Mouse (Mus musculus) liver, postnatal 0 days (tissue): ENCODE data around the gene Stat5b. TPM values are rescaled to one million over a fixed set of nuclear protein-coding genes. Genes with fewer than 3 reads are reported as not detected.
A peak's percentile ranks its signal among the peaks of the same experiment; 100 is the strongest.

Experiments used
- ATAC-seq: fragments of 200-750 bp; cut with Nextera tagmentation; 2 replicates; pipeline ENCODE4 v1.8.0; 2017; ENCODE audit warnings: mild to moderate bottlenecking, moderate library complexity
- DNase-seq: peaks from one replicate; pipeline ENCODE4 v3.0.0-alpha.2; 2016
- H3K27ac ChIP-seq: fragments of 300-500 bp; sonication (generic); 2 replicates; pipeline ENCODE4 v1.5.1; 2014; ENCODE audit warnings: antibody characterized with exemption, moderate library complexity, mild to moderate bottlenecking, low read depth
- H3K27me3 ChIP-seq: fragments of 300-500 bp; sonication (generic); 2 replicates; pipeline ENCODE4 v1.6.1; 2014; ENCODE audit warnings: low read length, control low read depth, mixed read lengths; ENCODE audit not compliant: insufficient read depth
- H3K36me3 ChIP-seq: fragments of 300-500 bp; sonication (generic); replicated peaks from 2 replicates; pipeline ENCODE4 v1.6.1; 2014; ENCODE audit warnings: mild to moderate bottlenecking, control low read depth, low read length, moderate library complexity, mixed read lengths; ENCODE audit not compliant: insufficient read depth
- H3K4me1 ChIP-seq: fragments of 300-500 bp; sonication (generic); 2 replicates; pipeline ENCODE4 v1.6.1; 2014; ENCODE audit warnings: antibody characterized with exemption, mild to moderate bottlenecking, control low read depth; ENCODE audit not compliant: insufficient read depth
- H3K4me2 ChIP-seq: fragments of 300-500 bp; sonication (generic); 2 replicates; pipeline ENCODE4 v1.6.1; 2014; ENCODE audit warnings: low read depth, mild to moderate bottlenecking, low read length, moderate library complexity, mixed read lengths
- H3K4me3 ChIP-seq: fragments of 300-500 bp; sonication (generic); 2 replicates; pipeline ENCODE4 v1.5.1; 2014; ENCODE audit warnings: low read depth, low read length
- H3K9ac ChIP-seq: fragments of 300-500 bp; sonication (generic); replicated peaks from 2 replicates; pipeline ENCODE4 v1.6.1; 2014; ENCODE audit warnings: mild to moderate bottlenecking, moderate library complexity
- H3K9me3 ChIP-seq: fragments of 300-500 bp; sonication (generic); 2 replicates; pipeline ENCODE4 v1.6.1; 2016; ENCODE audit warnings: mild to moderate bottlenecking, control low read depth, low read length, mixed read lengths
- CTCF ChIP-seq: sonication (generic); IDR thresholded peaks from 2 replicates; pipeline ENCODE4 v1.5.1; 2016; ENCODE audit warnings: antibody characterized with exemption, low read depth
- EP300 ChIP-seq: IDR thresholded peaks from 2 replicates; pipeline ENCODE4 v1.6.1; 2016; ENCODE audit warnings: antibody characterized with exemption, low read depth, mild to moderate bottlenecking
- WGBS: fragments of 180-500 bp; shearing (Covaris S2); extraction: QIAGEN DNeasy Blood & Tissue Kit; methylation state at CpG from one replicate; pipeline ENCODE4 v1.1.7; 2014; ENCODE audit not compliant: insufficient replicate concordance; 5-methylcytosine and 5-hydroxymethylcytosine counted together
- polyA plus RNA-seq: library from polyadenylated mRNA; unstranded; fragments of >200 nt; fragmentation: Nextera tagmentation; extraction: Ambion mirVana; gene quantifications from 2 replicates; pipeline ENCODE4 v1.2.1, GENCODE M21; 2015

Gene Stat5b
- polyA plus RNA-seq, 1 experiment from 2014 or later, result 15.4 TPM

DNA sequence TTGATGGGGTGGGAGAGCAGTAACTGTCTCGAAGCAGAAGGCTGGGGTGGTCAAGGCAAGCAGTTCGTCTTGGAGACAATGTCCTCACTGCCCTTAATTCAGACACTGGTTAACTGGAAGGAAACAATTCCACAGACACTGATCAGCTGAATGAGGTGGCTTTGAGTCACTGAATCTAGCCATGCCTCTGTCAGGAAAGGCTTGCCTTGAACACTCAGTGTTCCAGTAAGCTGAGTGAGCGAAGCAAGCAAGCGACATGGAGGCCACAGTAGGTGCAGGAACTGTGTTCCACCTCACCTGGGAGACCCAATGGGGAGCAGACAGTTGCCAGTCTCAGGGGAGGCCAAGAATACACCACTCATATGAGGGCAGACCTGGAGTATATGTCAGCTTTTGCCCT lies 36.7 kb upstream of the Stat5b start:
- ATAC-seq, result no peak
- no peak for DNase-seq
- Histone ChIP-seq H3K36me3 (peaks cover 54% of the 10 kb centered on the region), H3K4me2 (no peak overlapping the region), H3K9me3 (no peaks in the 10 kb centered on the region), H3K27ac (peak overlapping the region; percentile 72), H3K4me1 (peaks cover 29% of the 10 kb centered on the region), H3K4me3 (no peak overlapping the region), H3K9ac (no peak overlapping the region; the same call in 1 of the 2 replicates), H3K27me3 (no peaks in the 10 kb centered on the region)
- WGBS, result 81% methylated on average over 4 of the region's 4 CpGs
- no peak for TF ChIP-seq EP300
- no peak for TF ChIP-seq CTCF

DNA sequence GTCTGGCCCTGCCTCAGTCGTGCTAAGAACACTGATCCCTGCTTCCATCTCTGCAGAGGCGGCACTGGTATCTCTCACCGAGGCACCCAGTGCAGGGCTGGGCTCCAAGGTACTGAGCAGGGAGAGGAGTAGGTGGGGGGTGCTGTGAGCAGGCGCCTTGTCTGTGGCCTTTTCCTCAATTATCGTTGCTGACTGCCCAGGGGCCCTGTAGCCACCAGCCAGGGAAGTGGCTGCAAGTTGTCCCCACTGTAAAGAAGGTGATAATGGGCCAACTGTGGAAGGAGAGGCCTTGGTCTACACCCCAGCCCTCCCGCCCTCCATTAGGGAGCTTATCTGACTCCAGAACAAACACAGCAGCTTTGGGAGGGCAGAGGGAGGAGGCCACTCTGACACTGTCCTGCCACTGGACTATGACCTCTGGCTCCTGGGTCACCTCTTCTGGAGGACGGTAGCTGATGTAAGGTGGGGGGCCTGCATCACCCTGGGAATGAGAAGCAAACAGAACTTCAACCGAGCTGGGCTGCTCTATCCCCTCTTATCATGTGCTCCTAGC lies 35.7 kb upstream of the Stat5b start:
- Histone ChIP-seq H3K4me3 (no peak overlapping the region), H3K4me2 (no peak overlapping the region), H3K36me3 (peaks cover 50% of the 10 kb centered on the region), H3K27ac (peak overlapping the region; percentile 72), H3K27me3 (no peaks in the 10 kb centered on the region), H3K4me1 (peaks cover 26% of the 10 kb centered on the region), H3K9ac (0 out of 2 replicates have a peak overlapping the region, but pooled peaks have one; percentile 6), H3K9me3 (no peaks in the 10 kb centered on the region)
- WGBS, result 30% methylated on average over 8 of the region's 8 CpGs
- ATAC-seq (peak; percentile 84), DNase-seq (peak; percentile 62)
- TF ChIP-seq EP300 (0 out of 2 replicates have a peak, but pooled peaks have one; percentile 39), CTCF (no peak)

DNA sequence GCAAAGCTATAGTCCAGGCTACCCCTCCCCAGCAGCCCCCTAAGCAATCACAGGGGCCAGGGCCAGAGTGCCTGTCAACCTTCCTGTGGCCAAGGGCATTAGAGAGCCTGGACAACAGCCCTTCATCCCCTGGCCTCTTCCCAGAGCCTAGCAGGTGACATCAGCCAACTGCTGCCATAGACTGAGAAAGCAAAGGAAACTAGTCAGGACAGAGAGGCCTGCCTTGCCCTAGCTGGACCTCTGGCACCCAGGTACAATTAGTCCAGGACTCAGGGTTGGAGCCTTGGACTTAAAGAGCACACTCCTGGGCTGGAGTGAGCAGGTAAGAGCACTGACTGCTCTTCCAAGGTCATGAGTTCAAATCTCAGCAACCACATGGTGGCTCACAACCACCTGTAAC lies 34.9 kb upstream of the Stat5b start:
- no peaks in the 10 kb centered on the region for H3K27me3 ChIP-seq
- no peak overlapping the region for H3K9ac ChIP-seq
- H3K27ac ChIP-seq, result peak overlapping the region; percentile 72; the same call in 1 of the 2 replicates
- H3K4me2 ChIP-seq, result no peak overlapping the region
- H3K36me3 ChIP-seq, result peaks cover 42% of the 10 kb centered on the region
- H3K4me3 ChIP-seq, result no peak overlapping the region
- TF ChIP-seq CTCF, result no peak
- TF ChIP-seq EP300, result no peak
- DNase-seq (peak; percentile 14), ATAC-seq (no peak)
- H3K9me3 ChIP-seq, result no peaks in the 10 kb centered on the region
- H3K4me1 ChIP-seq, result peaks cover 25% of the 10 kb centered on the region

DNA sequence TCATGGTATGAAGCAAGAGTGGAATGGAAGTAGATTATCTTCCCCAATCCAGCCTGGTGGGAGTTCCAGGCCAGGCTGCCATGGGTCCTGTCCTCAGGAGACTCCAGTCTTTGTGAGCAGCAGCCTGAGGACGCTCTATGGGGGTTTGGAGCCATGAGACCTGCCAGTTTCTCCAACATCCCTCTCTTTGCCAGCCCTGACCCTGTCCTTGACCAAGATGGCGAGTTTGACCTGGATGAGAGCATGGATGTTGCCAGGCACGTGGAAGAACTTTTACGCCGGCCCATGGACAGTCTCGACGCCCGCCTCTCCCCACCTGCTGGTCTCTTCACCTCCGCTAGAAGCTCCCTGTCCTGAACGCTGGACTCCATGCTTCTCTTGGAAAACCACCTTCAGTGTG lies 33.1 kb upstream of the Stat5b start:
- peaks cover 43% of the 10 kb centered on the region for H3K36me3 ChIP-seq
- ATAC-seq, result no peak
- no peak overlapping the region for H3K4me2 ChIP-seq
- TF ChIP-seq CTCF, result no peak
- H3K4me3 ChIP-seq, result no peak overlapping the region
- no peaks in the 10 kb centered on the region for H3K9me3 ChIP-seq
- H3K27ac ChIP-seq, result no peak overlapping the region
- H3K9ac ChIP-seq, result no peak overlapping the region
- H3K27me3 ChIP-seq, result no peaks in the 10 kb centered on the region
- 93% methylated on average over 10 of the region's 10 CpGs for WGBS
- peak; percentile 13 for DNase-seq
- peaks cover 25% of the 10 kb centered on the region for H3K4me1 ChIP-seq

DNA sequence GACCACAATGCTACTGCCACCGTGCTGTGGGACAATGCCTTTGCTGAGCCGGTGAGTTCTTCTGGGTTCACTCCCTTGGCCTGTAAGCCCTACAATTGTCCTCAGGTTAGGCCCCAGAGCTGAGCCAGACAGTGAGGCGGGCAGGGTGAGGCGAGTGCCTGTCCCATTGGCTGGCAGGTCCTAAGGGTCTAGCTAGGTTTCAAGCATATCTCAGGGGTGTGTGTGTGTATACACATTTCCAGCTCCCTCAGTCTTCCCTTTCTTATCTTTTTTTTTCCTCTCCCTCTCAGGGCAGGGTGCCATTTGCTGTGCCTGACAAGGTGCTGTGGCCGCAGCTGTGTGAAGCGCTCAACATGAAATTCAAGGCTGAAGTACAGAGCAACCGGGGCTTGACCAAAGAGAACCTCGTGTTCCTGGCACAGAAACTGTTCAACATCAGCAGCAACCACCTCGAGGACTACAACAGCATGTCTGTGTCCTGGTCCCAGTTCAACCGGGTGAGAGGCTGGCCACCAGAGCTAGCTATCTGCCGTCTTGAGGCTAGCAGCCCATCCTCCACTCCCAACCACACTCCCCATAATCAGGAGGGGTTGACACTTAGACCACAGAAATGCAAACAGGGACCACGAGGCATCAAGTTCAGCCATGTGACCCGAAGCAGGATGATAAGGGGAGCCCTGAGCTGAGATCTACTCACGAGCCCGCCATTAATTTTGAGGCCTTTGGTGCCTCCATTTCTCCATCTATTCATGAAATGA lies 29.0 kb upstream of the Stat5b start:
- H3K9ac ChIP-seq, result no peak overlapping the region
- H3K27me3 ChIP-seq, result no peaks in the 10 kb centered on the region
- H3K36me3 ChIP-seq, result peaks cover 30% of the 10 kb centered on the region
- no peaks in the 10 kb centered on the region for H3K4me1 ChIP-seq
- no peak overlapping the region for H3K4me2 ChIP-seq
- ATAC-seq (peak; percentile 31; the same call in 1 of the 2 replicates), DNase-seq (no peak)
- WGBS, result 52% methylated on average over 15 of the region's 15 CpGs
- H3K27ac ChIP-seq, result no peak overlapping the region
- H3K9me3 ChIP-seq, result no peaks in the 10 kb centered on the region
- no peak for TF ChIP-seq CTCF
- TF ChIP-seq EP300, result no peak
- no peak overlapping the region for H3K4me3 ChIP-seq

DNA sequence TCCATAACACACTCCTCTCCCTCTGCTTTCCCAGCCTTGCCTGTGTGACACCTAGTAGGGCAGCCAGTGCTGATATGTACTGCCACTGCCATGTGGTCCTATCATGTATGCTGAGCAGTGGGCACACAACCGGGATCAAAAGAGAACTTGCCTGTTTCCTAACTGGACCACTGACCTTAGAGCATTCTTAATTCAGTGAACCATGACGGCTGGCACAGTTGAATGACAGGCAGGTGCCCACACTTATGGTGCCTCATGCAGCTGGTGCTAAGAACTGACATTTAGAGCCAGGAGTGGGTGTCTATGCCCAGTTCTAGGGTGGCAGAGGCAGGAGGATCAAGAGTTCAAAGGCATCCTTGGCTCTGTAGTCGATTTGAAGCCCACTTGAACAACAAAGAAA lies 25.2 kb upstream of the Stat5b start:
- H3K9me3 ChIP-seq, result no peaks in the 10 kb centered on the region
- H3K27ac ChIP-seq, result no peak overlapping the region
- H3K27me3 ChIP-seq, result no peaks in the 10 kb centered on the region
- H3K36me3 ChIP-seq, result peaks cover 22% of the 10 kb centered on the region
- 81% methylated on average over 3 of the region's 3 CpGs for WGBS
- no peak overlapping the region for H3K4me2 ChIP-seq
- TF ChIP-seq EP300, result no peak
- no peak for TF ChIP-seq CTCF
- H3K9ac ChIP-seq, result no peak overlapping the region
- ATAC-seq (no peak), DNase-seq (no peak)
- no peak overlapping the region for H3K4me3 ChIP-seq
- no peaks in the 10 kb centered on the region for H3K4me1 ChIP-seq
